Mouse (Mus musculus) liver, embryonic 12.5 days (tissue): Measurements from ENCODE around the gene Obsl1. TPM values are rescaled to one million over a fixed set of nuclear protein-coding genes. Genes with fewer than 3 reads are reported as not detected.
A peak's percentile ranks its signal among the peaks of the same experiment; 100 is the strongest.

Source experiments
- ATAC-seq: fragments of 200-750 bp; cut with Nextera tagmentation; 2 replicates; pipeline ENCODE4 v1.8.0; 2017; ENCODE audit warnings: moderate number of reproducible peaks, mild to moderate bottlenecking, moderate library complexity
- H3K27ac ChIP-seq: fragments of 300-500 bp; sonication (generic); 2 replicates; pipeline ENCODE4 v1.5.1; 2016; ENCODE audit warnings: mild to moderate bottlenecking
- H3K27me3 ChIP-seq: fragments of 300-500 bp; sonication (generic); replicated peaks from 2 replicates; pipeline ENCODE4 v1.6.1; 2016; ENCODE audit warnings: mild to moderate bottlenecking, moderate library complexity
- H3K36me3 ChIP-seq: fragments of 300-500 bp; sonication (generic); 2 replicates; pipeline ENCODE4 v1.6.1; 2016; ENCODE audit warnings: mild to moderate bottlenecking, moderate library complexity
- H3K4me1 ChIP-seq: fragments of 300-500 bp; sonication (generic); 2 replicates; pipeline ENCODE4 v1.6.1; 2016
- H3K4me2 ChIP-seq: fragments of 300-500 bp; sonication (generic); 2 replicates; pipeline ENCODE4 v1.6.1; 2016; ENCODE audit warnings: mild to moderate bottlenecking, moderate library complexity
- H3K4me3 ChIP-seq: fragments of 300-500 bp; sonication (generic); 2 replicates; pipeline ENCODE4 v1.5.1; 2016; ENCODE audit warnings: mild to moderate bottlenecking, moderate library complexity
- H3K9ac ChIP-seq: fragments of 300-500 bp; sonication (generic); 2 replicates; pipeline ENCODE4 v1.6.1; 2016; ENCODE audit warnings: mild to moderate bottlenecking, moderate library complexity
- H3K9me3 ChIP-seq: fragments of 300-500 bp; sonication (generic); replicated peaks from 2 replicates; pipeline ENCODE4 v1.6.1; 2016; ENCODE audit warnings: mild to moderate bottlenecking, moderate library complexity
- WGBS: fragments of 180-500 bp; shearing (Covaris S2); methylation state at CpG from one replicate; pipeline ENCODE4 v1.1.7; 2016; ENCODE audit not compliant: insufficient replicate concordance; 5-methylcytosine and 5-hydroxymethylcytosine counted together
- polyA plus RNA-seq: library from polyadenylated mRNA; unstranded; fragments of >200 nt; fragmentation: Nextera tagmentation; extraction: Ambion mirVana; gene quantifications from 2 replicates; pipeline ENCODE4 v1.2.1, GENCODE M21; 2016

The Obsl1 gene
- polyA plus RNA-seq, 1 experiment from 2014 or later = 27.9 TPM

DNA sequence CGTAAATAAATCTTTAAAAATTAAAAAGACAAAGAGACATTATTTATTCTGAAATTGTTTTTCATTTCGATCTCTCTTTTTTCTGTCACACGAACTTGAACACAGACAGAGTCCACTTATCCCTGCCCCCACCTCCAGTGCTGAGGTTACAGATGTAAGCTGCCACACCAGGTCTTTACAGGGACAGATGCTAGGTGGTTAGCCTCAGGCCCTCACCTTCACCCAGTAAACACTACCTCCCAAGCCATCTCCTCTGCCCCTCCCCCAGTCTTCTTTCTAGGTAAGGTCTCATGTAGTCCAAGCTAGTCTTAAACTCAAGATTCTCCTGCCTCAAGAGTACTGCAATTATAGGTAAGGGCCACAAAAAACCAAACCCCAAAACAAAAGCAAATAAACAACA lies 6.3 kb upstream of the Obsl1 start:
- H3K27ac ChIP-seq = no peak overlapping the region
- 69% methylated on average over 3 of the region's 3 CpGs for WGBS
- peaks cover 42% of the 10 kb centered on the region for H3K27me3 ChIP-seq
- H3K9me3 ChIP-seq = no peaks in the 10 kb centered on the region
- H3K36me3 ChIP-seq = no peaks in the 10 kb centered on the region
- peaks cover 28% of the 10 kb centered on the region for H3K4me1 ChIP-seq
- no peak overlapping the region for H3K4me3 ChIP-seq
- no peak overlapping the region for H3K4me2 ChIP-seq
- ATAC-seq = no peak
- no peak overlapping the region for H3K9ac ChIP-seq

DNA sequence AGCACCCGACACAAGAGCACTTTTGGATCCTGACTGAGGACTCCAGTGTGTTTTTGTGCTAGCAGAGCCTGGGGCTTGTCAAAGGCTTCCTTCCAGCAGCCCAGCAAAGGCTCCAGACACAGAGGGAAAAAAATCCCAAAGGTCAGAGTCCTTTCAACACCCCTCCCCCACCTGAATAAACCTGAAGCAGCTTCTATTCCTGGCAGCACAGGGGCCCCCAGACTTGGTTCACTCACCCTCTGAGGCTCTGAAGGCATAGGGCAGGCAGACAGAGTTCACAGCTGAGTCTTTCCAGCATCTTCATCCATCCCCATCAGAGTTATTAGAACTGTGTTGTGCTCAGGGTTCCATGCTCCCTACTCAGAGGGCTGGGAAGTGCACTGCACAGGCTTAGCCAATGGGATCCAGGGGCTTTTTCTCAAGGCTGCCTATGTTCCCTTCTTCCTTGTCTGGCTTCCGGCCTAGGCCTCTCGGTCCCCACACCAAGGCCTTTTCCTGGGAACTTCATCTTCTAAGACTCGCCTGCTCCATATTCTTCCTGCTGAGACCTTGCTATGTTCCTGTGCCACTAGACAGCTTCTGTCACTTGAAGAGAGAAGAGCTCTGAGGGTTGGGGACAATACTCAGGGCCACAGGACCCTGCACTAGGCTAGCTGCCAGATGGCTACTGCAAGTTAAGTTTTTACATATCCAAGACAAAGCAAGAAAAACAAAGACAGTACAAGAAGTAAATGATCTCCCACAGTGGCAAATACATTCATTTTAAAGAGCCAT lies 5.4 kb upstream of the Obsl1 start:
- Histone ChIP-seq H3K27me3 (peaks cover 51% of the 10 kb centered on the region), H3K36me3 (no peaks in the 10 kb centered on the region), H3K4me3 (no peak overlapping the region), H3K4me2 (no peak overlapping the region), H3K9ac (no peak overlapping the region), H3K9me3 (no peaks in the 10 kb centered on the region), H3K27ac (peak overlapping the region; percentile 60; the same call in 1 of the 2 replicates), H3K4me1 (peaks cover 35% of the 10 kb centered on the region)
- WGBS = 43% methylated on average over 4 of the region's 4 CpGs
- ATAC-seq = no peak

GRCm38 (mm10) chr1:75510154-75510553 lies 3.9 kb upstream of the Obsl1 start:
- no peak overlapping the region for H3K4me2 ChIP-seq
- no peak for ATAC-seq
- H3K9ac ChIP-seq = no peak overlapping the region
- peaks cover 66% of the 10 kb centered on the region for H3K27me3 ChIP-seq
- WGBS = 41% methylated on average over 5 of the region's 5 CpGs
- no peaks in the 10 kb centered on the region for H3K9me3 ChIP-seq
- H3K4me3 ChIP-seq = no peak overlapping the region
- H3K36me3 ChIP-seq = no peaks in the 10 kb centered on the region
- H3K27ac ChIP-seq = no peak overlapping the region
- H3K4me1 ChIP-seq = peaks cover 37% of the 10 kb centered on the region

DNA sequence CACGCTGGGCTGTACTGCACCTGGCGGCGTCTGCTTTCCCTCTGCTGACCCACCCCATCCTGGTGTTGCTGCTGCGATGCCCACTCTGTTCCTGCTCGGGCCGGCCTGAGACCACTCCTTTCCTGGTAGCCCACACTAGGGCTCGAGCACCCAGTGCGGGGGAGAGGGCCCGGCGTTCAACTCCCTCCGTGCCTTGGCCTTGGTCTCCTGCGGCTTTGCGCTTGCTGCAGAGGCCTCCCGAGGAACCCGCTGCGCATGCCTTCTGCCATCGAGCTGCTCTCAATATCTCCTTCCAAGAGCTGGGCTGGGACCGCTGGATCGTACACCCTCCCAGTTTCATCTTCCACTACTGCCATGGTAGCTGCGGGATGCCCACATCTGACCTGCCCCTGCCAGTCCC lies 3.3 kb upstream of the Obsl1 start:
- Histone ChIP-seq H3K27ac (no peak overlapping the region), H3K9ac (no peak overlapping the region), H3K27me3 (peaks cover 71% of the 10 kb centered on the region), H3K4me1 (peaks cover 37% of the 10 kb centered on the region), H3K4me3 (no peak overlapping the region), H3K9me3 (no peaks in the 10 kb centered on the region), H3K36me3 (no peaks in the 10 kb centered on the region), H3K4me2 (no peak overlapping the region)
- ATAC-seq = no peak
- 40% methylated on average over 20 of the region's 20 CpGs for WGBS

- peaks cover 90% of the 10 kb centered on the region for H3K27me3 ChIP-seq
- peaks cover 17% of the 10 kb centered on the region; the same call in 1 of the 2 replicates for H3K36me3 ChIP-seq
- peak within 1 kb of the TSS; percentile 81 for H3K27ac ChIP-seq
- H3K4me2 ChIP-seq = peak within 1 kb of the TSS; percentile 62
- no peaks in the 10 kb centered on the region for H3K9me3 ChIP-seq
- H3K9ac ChIP-seq = peak within 1 kb of the TSS; percentile 69
- ATAC-seq = no peak
- peak within 1 kb of the TSS; percentile 61 for H3K4me3 ChIP-seq
- WGBS = 34% methylated on average over 10 of the region's 10 CpGs
- peaks cover 43% of the 10 kb centered on the region for H3K4me1 ChIP-seq
Observed at GRCm38 (mm10) chr1:75507006-75507405, 754 bp upstream of the Obsl1 start, which contains the start of gene Inha. TSS of gene Inha (plus strand) at chr1:75507077.

DNA sequence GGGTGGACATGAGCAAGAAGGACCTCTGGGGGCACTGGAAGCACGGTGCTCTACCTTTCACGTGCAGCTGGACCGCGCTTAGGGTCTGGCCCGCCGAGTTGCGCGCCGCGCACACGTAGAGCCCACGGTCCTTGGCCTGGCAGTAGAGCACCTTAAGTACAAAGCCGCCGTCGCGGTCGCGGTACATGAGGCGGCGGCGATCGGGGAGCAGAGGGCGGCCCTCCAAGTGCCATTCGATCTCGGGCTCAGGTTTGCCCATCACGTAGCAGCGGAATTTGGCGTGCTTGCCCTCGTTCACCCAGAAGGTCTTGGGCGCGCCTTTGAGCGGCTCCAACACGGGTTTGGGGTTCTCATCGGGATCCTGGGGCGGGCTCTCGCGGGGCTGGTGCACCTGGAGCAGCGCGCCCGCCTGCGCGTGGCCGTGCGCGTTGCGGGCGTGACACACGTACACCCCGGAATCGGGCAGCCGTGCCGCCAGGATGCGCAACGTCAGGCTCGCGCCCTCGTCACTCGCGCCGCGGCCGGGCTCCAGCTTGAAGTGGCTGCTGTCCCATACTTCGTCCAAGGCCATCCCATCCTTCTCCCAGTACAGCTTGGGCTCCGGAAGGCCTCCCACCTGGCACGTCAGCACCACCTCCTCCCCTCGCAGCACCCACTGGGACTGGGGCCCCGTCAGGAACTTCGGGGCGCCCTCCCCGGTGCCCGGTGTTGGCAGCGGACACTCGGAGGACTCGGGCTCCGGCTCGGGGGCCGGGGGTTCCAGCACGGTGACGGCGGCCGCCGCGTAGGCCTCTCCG lies 895 bp downstream of the Obsl1 start:
- Histone ChIP-seq H3K9me3 (no peaks in the 10 kb centered on the region), H3K36me3 (peaks cover 30% of the 10 kb centered on the region), H3K4me1 (peaks cover 27% of the 10 kb centered on the region), H3K4me2 (peak overlapping the region; percentile 62), H3K27me3 (peaks cover 79% of the 10 kb centered on the region), H3K27ac (peak overlapping the region; percentile 81), H3K4me3 (peak overlapping the region; percentile 61), H3K9ac (peak overlapping the region; percentile 69)
- no peak for ATAC-seq
- 2% methylated on average over 82 of the region's 84 CpGs for WGBS

DNA sequence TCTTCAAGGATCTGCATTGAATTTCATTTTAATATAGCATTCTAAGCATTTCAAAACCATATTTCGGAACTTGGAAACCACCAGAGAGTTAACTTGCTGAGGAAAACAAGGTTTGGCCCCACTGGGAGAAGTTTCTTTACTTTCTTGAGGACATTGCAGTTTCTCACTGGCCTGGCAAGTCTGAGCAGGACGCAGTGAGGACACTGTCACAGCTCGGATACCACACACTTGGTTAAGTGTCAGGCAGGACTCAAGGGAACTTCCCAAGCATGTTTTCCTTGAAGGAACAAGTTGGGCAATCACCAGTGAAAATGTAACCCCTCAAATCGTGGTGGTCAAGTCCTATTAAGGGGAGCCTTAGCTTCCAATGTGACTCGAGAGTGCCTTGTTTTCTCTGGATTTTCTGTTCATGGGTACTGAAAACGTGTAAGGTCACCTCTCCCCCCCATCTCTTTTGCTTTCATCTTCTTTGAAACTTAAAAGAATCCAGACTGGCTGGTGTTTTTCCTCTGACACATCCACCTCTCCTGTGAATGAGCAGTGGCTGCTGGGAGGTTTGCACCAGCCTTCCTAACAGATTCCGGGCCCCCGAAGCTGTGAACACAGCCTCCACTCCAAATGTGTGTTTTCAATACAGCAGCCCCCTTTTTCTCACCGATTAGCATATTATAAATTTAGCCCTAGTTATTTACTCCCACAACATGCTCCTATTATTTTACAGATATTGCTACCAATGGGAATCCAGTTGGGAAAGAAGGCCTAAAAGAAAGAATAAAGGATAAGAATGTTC lies 1.8 kb downstream of the Obsl1 start:
- peak overlapping the region; percentile 62 for H3K4me2 ChIP-seq
- H3K9ac ChIP-seq = no peak overlapping the region
- no peak for ATAC-seq
- WGBS = 43% methylated on average over 9 of the region's 9 CpGs
- no peak overlapping the region for H3K27ac ChIP-seq
- peaks cover 70% of the 10 kb centered on the region for H3K27me3 ChIP-seq
- H3K4me1 ChIP-seq = peaks cover 22% of the 10 kb centered on the region
- H3K36me3 ChIP-seq = peaks cover 36% of the 10 kb centered on the region
- no peaks in the 10 kb centered on the region for H3K9me3 ChIP-seq
- H3K4me3 ChIP-seq = peak overlapping the region; percentile 61; the same call in 1 of the 2 replicates

- H3K9ac ChIP-seq = no peak overlapping the region
- 66% methylated on average over 23 of the region's 23 CpGs for WGBS
- no peak overlapping the region for H3K4me3 ChIP-seq
- no peak for ATAC-seq
- H3K27me3 ChIP-seq = peaks cover 62% of the 10 kb centered on the region
- H3K4me2 ChIP-seq = no peak overlapping the region
- H3K9me3 ChIP-seq = no peaks in the 10 kb centered on the region
- no peak overlapping the region for H3K27ac ChIP-seq
- H3K4me1 ChIP-seq = peaks cover 19% of the 10 kb centered on the region
- peaks cover 38% of the 10 kb centered on the region for H3K36me3 ChIP-seq
Observed at GRCm38 (mm10) chr1:75503651-75503980, 2.6 kb downstream of the Obsl1 start.

DNA sequence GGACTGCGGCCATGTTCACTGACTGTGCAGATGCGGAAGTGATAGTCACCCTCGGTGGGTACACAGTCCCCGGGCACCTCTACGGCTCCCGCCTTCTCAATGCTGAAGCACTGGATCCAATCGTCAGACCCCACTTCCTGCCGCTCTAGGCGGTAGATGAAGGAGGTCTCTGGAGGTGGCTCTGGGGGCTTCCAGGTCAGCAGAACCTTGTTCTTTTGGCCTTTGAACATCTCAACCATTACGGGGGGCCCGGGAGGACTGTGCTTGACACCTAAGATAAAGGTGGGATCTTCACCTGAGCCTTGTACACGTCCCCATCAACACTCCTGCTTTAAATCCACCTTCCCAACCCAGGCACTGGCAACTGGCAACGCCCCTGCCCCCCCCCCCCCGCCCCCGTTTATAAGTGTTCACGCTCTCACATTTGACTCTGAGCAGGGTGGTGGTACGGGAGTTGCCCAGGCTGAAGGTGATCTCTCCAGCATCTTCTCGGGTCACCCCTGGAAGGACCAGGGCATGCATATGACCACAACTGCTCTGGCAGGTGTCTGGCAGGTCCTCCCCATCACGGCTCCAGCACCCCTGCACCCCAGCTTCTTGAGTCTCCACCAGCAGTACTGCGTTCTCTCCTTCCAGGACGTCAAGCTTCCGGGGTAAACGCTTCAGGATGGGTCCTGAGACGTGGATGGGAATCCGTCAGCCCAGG lies 3.2 kb downstream of the Obsl1 start:
- no peak overlapping the region for H3K4me3 ChIP-seq
- WGBS = 74% methylated on average over 25 of the region's 25 CpGs
- no peak overlapping the region for H3K4me2 ChIP-seq
- no peak overlapping the region for H3K27ac ChIP-seq
- H3K36me3 ChIP-seq = peaks cover 43% of the 10 kb centered on the region
- H3K27me3 ChIP-seq = peaks cover 58% of the 10 kb centered on the region
- no peak for ATAC-seq
- no peaks in the 10 kb centered on the region for H3K9me3 ChIP-seq
- H3K9ac ChIP-seq = no peak overlapping the region
- peaks cover 19% of the 10 kb centered on the region for H3K4me1 ChIP-seq

DNA sequence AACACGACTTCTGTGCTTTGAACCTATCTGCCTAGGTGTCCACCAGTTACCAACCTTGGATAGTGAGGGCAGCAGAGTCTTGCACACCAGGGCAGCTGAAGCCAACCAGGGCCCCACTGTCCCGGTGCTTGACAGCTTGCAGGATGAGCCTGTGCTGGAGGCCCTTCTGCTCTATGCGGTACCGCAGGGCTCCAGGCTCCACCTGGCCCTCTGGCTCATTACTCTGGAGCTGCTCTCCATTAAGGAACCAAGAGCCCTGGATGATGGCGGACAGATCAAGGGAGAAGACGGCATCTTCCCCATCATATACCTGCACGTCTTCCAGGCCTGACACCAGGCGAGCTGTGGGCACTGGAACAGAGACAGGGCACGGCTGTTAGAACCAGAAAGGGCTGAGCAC lies 4.3 kb downstream of the Obsl1 start:
- no peak for ATAC-seq
- Histone ChIP-seq H3K9ac (no peak overlapping the region), H3K9me3 (no peaks in the 10 kb centered on the region), H3K4me1 (peaks cover 14% of the 10 kb centered on the region), H3K4me2 (no peak overlapping the region), H3K27me3 (peaks cover 46% of the 10 kb centered on the region), H3K36me3 (peaks cover 52% of the 10 kb centered on the region), H3K4me3 (no peak overlapping the region), H3K27ac (no peak overlapping the region)
- WGBS = 76% methylated on average over 9 of the region's 9 CpGs

DNA sequence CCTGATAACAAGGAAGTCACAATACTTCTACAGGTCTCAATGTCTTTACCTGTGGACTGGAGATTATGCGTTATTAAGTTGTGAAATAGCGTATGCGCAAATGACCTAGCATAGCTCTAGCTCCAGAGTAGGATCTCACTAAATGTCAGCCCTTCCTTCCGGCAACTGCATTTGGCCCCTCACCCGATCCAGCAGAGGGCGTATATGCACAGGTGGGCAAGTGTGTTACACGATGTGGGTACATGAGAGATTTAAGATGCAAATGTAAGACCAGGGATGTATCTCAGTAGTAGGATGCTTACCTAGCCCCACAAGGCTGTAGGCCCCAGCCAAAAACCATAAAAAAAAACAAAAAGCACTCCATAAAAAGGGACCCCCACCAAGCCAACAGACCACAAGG lies 6.8 kb downstream of the Obsl1 start:
- WGBS = 75% methylated on average over 7 of the region's 7 CpGs
- Histone ChIP-seq H3K27ac (no peak overlapping the region), H3K4me2 (no peak overlapping the region), H3K9ac (no peak overlapping the region), H3K36me3 (peaks cover 54% of the 10 kb centered on the region), H3K4me3 (no peak overlapping the region), H3K4me1 (peaks cover 7% of the 10 kb centered on the region; the same call in 1 of the 2 replicates), H3K27me3 (peaks cover 21% of the 10 kb centered on the region), H3K9me3 (no peaks in the 10 kb centered on the region)
- ATAC-seq = no peak
